In the genomic region with DNA sequence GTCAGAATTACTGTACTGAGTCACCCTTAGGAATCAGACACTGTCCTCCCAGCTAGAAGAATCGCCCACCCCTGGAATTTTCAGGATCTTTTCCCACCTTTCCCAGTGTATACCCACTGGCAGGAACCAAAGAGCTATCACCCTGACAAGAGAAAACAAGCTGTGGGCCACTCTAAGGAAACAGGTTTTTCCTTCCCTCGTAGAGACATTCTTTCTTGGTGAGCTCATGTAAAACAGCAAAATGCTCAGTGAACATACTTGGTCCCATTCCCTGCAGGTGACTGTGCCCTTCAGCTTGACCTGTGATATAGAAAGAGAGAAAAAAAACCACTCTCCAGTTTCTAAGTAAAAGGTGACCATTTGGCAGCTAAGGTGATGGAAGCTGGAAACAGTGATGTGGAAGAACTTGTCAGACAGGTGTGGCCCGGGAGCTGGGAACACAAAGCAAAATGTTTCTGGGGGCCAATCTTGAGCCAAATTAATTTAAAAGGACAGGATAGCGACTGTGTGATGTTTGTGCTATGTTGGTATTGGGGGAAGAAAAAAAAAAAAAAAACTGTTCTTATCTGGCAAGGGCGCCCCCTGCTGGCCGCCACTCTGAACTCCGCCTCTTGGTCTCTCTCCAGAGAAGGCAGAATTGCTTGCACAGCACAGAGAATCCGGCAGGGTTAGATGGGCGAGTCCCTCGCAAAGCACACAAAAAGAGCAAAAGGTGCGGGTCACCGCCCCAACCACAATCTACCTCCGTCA, we compare ENCODE assay signal across 8 mouse cellular contexts.
A peak's percentile ranks its signal among the peaks of the same experiment; 100 is the strongest.
DNase-seq lines count a peak whose midpoint lies in the region; ATAC-seq and TF ChIP-seq lines count a peak whose summit lies in the region.

No protein-coding gene starts in this region.

- 0 out of 2 replicates have a peak, but pooled peaks have one; percentile 42 for ATAC-seq in erythroid progenitor cell, adult 5-6 weeks (replicated peaks; ENCODE audit: low FRiP score, poor library complexity, severe bottlenecking)
- ATAC-seq in heart, embryonic 12.5 days (ENCODE audit: insufficient number of reproducible peaks, low FRiP score): peak; percentile 58
- peak; percentile 79 for ATAC-seq in kidney, postnatal 0 days (replicated peaks; ENCODE audit: low FRiP score, low read depth)
- peak; percentile 63 for ATAC-seq in liver, embryonic 11.5 days (replicated peaks; ENCODE audit: low FRiP score)
- peak; percentile 80 for ATAC-seq in neural tube, embryonic 12.5 days (ENCODE audit: low FRiP score, low read depth)
- peak; percentile 98 for ATAC-seq in stomach, postnatal 0 days (ENCODE audit: low FRiP score, low TSS enrichment)

- H3K9ac ChIP-seq in heart, embryonic 12.5 days: no peak overlapping the region
- 0 out of 2 replicates have a peak overlapping the region, but pooled peaks have one; percentile 23 for H3K9ac ChIP-seq in kidney, postnatal 0 days (ENCODE audit: low read depth, low read length)
- no peak overlapping the region for H3K9ac ChIP-seq in liver, embryonic 11.5 days (ENCODE audit: low read depth, low read length)
- H3K9ac ChIP-seq in neural tube, embryonic 12.5 days: no peak overlapping the region
- H3K9ac ChIP-seq in stomach, postnatal 0 days (ENCODE audit: low read length): no peak overlapping the region; the same call in 1 of the 2 replicates

- TF ChIP-seq EP300 in stomach, postnatal 0 days (optimal IDR thresholded peaks at IDR 0.05): no peak

- peak overlapping the region; percentile 20; the same call in 1 of the 2 replicates for H3K4me3 ChIP-seq in heart, embryonic 12.5 days
- H3K4me3 ChIP-seq in kidney, postnatal 0 days (replicated peaks; ENCODE audit: low read depth, low read length): peak overlapping the region; percentile 32
- no peak overlapping the region for H3K4me3 ChIP-seq in liver, embryonic 11.5 days (ENCODE audit: low read depth, low read length)
- H3K4me3 ChIP-seq in neural tube, embryonic 12.5 days: 0 out of 2 replicates have a peak overlapping the region, but pooled peaks have one; percentile 3
- no peak overlapping the region for H3K4me3 ChIP-seq in stomach, postnatal 0 days (ENCODE audit: low read depth, low read length)

- peak overlapping the region; percentile 53 for H3K27ac ChIP-seq in heart, embryonic 12.5 days (ENCODE audit: poor library complexity, severe bottlenecking)
- H3K27ac ChIP-seq in kidney, postnatal 0 days: peak overlapping the region; percentile 37
- no peak overlapping the region for H3K27ac ChIP-seq in liver, embryonic 11.5 days (ENCODE audit: low read depth, low read length)
- H3K27ac ChIP-seq in neural tube, embryonic 12.5 days: no peak overlapping the region
- H3K27ac ChIP-seq in stomach, postnatal 0 days (replicated peaks): peak overlapping the region; percentile 88

- peak; percentile 94 for TF ChIP-seq CTCF in kidney, postnatal 0 days (IDR thresholded peaks at IDR 0.05; ENCODE audit: low read depth)
- TF ChIP-seq CTCF in stomach, postnatal 0 days (IDR thresholded peaks at IDR 0.05; ENCODE audit: low read depth): peak; percentile 87

- H3K4me1 ChIP-seq in heart, embryonic 12.5 days (replicated peaks): peaks cover 40% of the 10 kb centered on the region
- H3K4me1 ChIP-seq in kidney, postnatal 0 days (replicated peaks; ENCODE audit: insufficient read depth, low read length): no peaks in the 10 kb centered on the region; the same call in 1 of the 2 replicates
- H3K4me1 ChIP-seq in liver, embryonic 11.5 days (replicated peaks; ENCODE audit: control insufficient read depth, insufficient read depth, low read length): no peaks in the 10 kb centered on the region
- H3K4me1 ChIP-seq in neural tube, embryonic 12.5 days: peaks cover 15% of the 10 kb centered on the region; the same call in 1 of the 2 replicates
- H3K4me1 ChIP-seq in stomach, postnatal 0 days (replicated peaks; ENCODE audit: control insufficient read depth, insufficient read depth): peaks cover 5% of the 10 kb centered on the region; the same call in 1 of the 2 replicates

- H3K36me3 ChIP-seq in heart, embryonic 12.5 days: no peaks in the 10 kb centered on the region
- H3K36me3 ChIP-seq in kidney, postnatal 0 days (ENCODE audit: insufficient read depth, low read length): no peaks in the 10 kb centered on the region
- H3K36me3 ChIP-seq in liver, embryonic 11.5 days (ENCODE audit: control insufficient read depth, insufficient read depth, low read length): no peaks in the 10 kb centered on the region
- no peaks in the 10 kb centered on the region for H3K36me3 ChIP-seq in neural tube, embryonic 12.5 days
- no peaks in the 10 kb centered on the region for H3K36me3 ChIP-seq in stomach, postnatal 0 days (ENCODE audit: control insufficient read depth, insufficient read depth, low read length)

- peak overlapping the region; percentile 50 for H3K4me2 ChIP-seq in heart, embryonic 12.5 days
- H3K4me2 ChIP-seq in kidney, postnatal 0 days (ENCODE audit: low read length): peak overlapping the region; percentile 58
- H3K4me2 ChIP-seq in liver, embryonic 11.5 days: peak overlapping the region; percentile 19
- H3K4me2 ChIP-seq in neural tube, embryonic 12.5 days (replicated peaks): peak overlapping the region; percentile 56
- peak overlapping the region; percentile 38 for H3K4me2 ChIP-seq in stomach, postnatal 0 days (replicated peaks; ENCODE audit: low read depth)

- 15% methylated on average over 13 of the region's 13 CpGs for WGBS in heart, embryonic 12.5 days
- 13% methylated on average over 13 of the region's 13 CpGs for WGBS in kidney, postnatal 0 days
- 18% methylated on average over 13 of the region's 13 CpGs for WGBS in liver, embryonic 11.5 days
- 20% methylated on average over 13 of the region's 13 CpGs for WGBS in neural tube, embryonic 12.5 days
- 18% methylated on average over 13 of the region's 13 CpGs for WGBS in stomach, postnatal 0 days

- peak; percentile 80 for DNase-seq in CD4-positive, CD25-positive, alpha-beta regulatory T cell, adult 2 months (ENCODE audit: low read depth, low spot score)
- peak; percentile 45 for DNase-seq in brain, embryonic 18.5 days (ENCODE audit: low read depth, low spot score)
- peak; percentile 89 for DNase-seq in kidney, postnatal 0 days (ENCODE audit: low spot score)
- DNase-seq in liver, embryonic 11.5 days (ENCODE audit: low spot score): peak; percentile 71
- DNase-seq in stomach, postnatal 0 days (ENCODE audit: low spot score): peak; percentile 92

- H3K27me3 ChIP-seq in heart, embryonic 12.5 days (replicated peaks): no peaks in the 10 kb centered on the region
- H3K27me3 ChIP-seq in kidney, postnatal 0 days (ENCODE audit: insufficient read depth, low read length): no peaks in the 10 kb centered on the region
- H3K27me3 ChIP-seq in liver, embryonic 11.5 days (replicated peaks; ENCODE audit: control insufficient read depth, insufficient read depth, low read length): no peaks in the 10 kb centered on the region
- H3K27me3 ChIP-seq in neural tube, embryonic 12.5 days (replicated peaks): no peaks in the 10 kb centered on the region
- no peaks in the 10 kb centered on the region for H3K27me3 ChIP-seq in stomach, postnatal 0 days (ENCODE audit: control insufficient read depth, insufficient read depth, low read length)

- no peaks in the 10 kb centered on the region for H3K9me3 ChIP-seq in heart, embryonic 12.5 days (replicated peaks)
- no peaks in the 10 kb centered on the region for H3K9me3 ChIP-seq in kidney, postnatal 0 days (replicated peaks; ENCODE audit: low read length)
- H3K9me3 ChIP-seq in liver, embryonic 11.5 days (ENCODE audit: control insufficient read depth, low read length): no peaks in the 10 kb centered on the region
- H3K9me3 ChIP-seq in neural tube, embryonic 12.5 days: no peaks in the 10 kb centered on the region
- H3K9me3 ChIP-seq in stomach, postnatal 0 days (ENCODE audit: control insufficient read depth, low read length): no peaks in the 10 kb centered on the region

Comparison
In these comparisons a context has a peak if more than half of its experiments do, and no peak if none do; other contexts are left out.
1. ATAC-seq: peak in every context shown above with its lines; median percentile 98 in stomach, postnatal 0 days; 80 in neural tube, embryonic 12.5 days; 79 in kidney, postnatal 0 days; 63 in liver, embryonic 11.5 days; 58 in heart, embryonic 12.5 days; 42 in erythroid progenitor cell, adult 5-6 weeks.
2. H3K27ac ChIP-seq: peak in heart, embryonic 12.5 days (single experiment), kidney, postnatal 0 days (single experiment) and stomach, postnatal 0 days (single experiment); none in liver, embryonic 11.5 days (single experiment) and neural tube, embryonic 12.5 days (single experiment).
3. H3K4me3 ChIP-seq: peak in heart, embryonic 12.5 days (single experiment), kidney, postnatal 0 days (single experiment) and neural tube, embryonic 12.5 days (single experiment); none in liver, embryonic 11.5 days (single experiment) and stomach, postnatal 0 days (single experiment).
4. Peak in every context shown above with its lines, with median percentiles within 50 percentile points of each other: DNase-seq and H3K4me2 ChIP-seq.